Mouse (Mus musculus) forebrain, embryonic 11.5 days (tissue): Measurements from ENCODE around the gene Kdm2b. TPM values are rescaled to one million over a fixed set of nuclear protein-coding genes. Genes with fewer than 3 reads are reported as not detected.

Experiments
- ATAC-seq: fragments of 200-750 bp; cut with Nextera tagmentation; replicated peaks from 2 replicates; pipeline ENCODE4 v1.8.0; 2017; ENCODE audit warnings: moderate TSS enrichment; ENCODE audit not compliant: low FRiP score
- DNase-seq: peaks from one replicate; pipeline ENCODE4 v3.0.0-alpha.2; 2017; ENCODE audit warnings: low spot score
- H3K27ac ChIP-seq: fragments of 300-500 bp; sonication (generic); 2 replicates; pipeline ENCODE4 v1.5.1; 2014; ENCODE audit warnings: low read depth, low read length
- H3K27me3 ChIP-seq: fragments of 300-500 bp; sonication (generic); 2 replicates; pipeline ENCODE4 v1.6.1; 2014; ENCODE audit warnings: mild to moderate bottlenecking, low read length, mixed read lengths; ENCODE audit not compliant: control insufficient read depth, insufficient read depth
- H3K36me3 ChIP-seq: fragments of 300-500 bp; sonication (generic); 2 replicates; pipeline ENCODE4 v1.6.1; 2014; ENCODE audit warnings: mild to moderate bottlenecking, low read length, moderate library complexity, mixed read lengths; ENCODE audit not compliant: control insufficient read depth, insufficient read depth
- H3K4me1 ChIP-seq: fragments of 300-500 bp; sonication (generic); replicated peaks from 2 replicates; pipeline ENCODE4 v1.6.1; 2014; ENCODE audit warnings: low read length, mixed read lengths; ENCODE audit not compliant: control insufficient read depth, insufficient read depth
- H3K4me2 ChIP-seq: fragments of 300-500 bp; sonication (generic); 2 replicates; pipeline ENCODE4 v1.6.1; 2014; ENCODE audit warnings: low read depth, mild to moderate bottlenecking, low read length, moderate library complexity, mixed read lengths; ENCODE audit not compliant: severe bottlenecking
- H3K4me3 ChIP-seq: fragments of 300-500 bp; sonication (generic); 2 replicates; pipeline ENCODE4 v1.5.1; 2014; ENCODE audit warnings: low read depth, low read length
- H3K9ac ChIP-seq: fragments of 300-500 bp; sonication (generic); 2 replicates; pipeline ENCODE4 v1.6.1; 2014; ENCODE audit warnings: low read length
- H3K9me3 ChIP-seq: fragments of 300-500 bp; sonication (generic); 2 replicates; pipeline ENCODE4 v1.6.1; 2016; ENCODE audit warnings: low read length, mixed read lengths; ENCODE audit not compliant: control insufficient read depth
- WGBS: fragments of 180-500 bp; shearing (Covaris S2); extraction: QIAGEN DNeasy Blood & Tissue Kit; methylation state at CpG from one replicate; pipeline ENCODE4 v1.1.7; 2014; 5-methylcytosine and 5-hydroxymethylcytosine counted together
- polyA plus RNA-seq: library from polyadenylated mRNA; unstranded; fragments of >200 nt; fragmentation: Nextera tagmentation; extraction: Ambion mirVana; gene quantifications from 2 replicates; pipeline ENCODE4 v1.2.1, GENCODE M21; 2014

The Kdm2b gene
- 78.0 and 92.4 TPM in 2 replicates for polyA plus RNA-seq

DNA sequence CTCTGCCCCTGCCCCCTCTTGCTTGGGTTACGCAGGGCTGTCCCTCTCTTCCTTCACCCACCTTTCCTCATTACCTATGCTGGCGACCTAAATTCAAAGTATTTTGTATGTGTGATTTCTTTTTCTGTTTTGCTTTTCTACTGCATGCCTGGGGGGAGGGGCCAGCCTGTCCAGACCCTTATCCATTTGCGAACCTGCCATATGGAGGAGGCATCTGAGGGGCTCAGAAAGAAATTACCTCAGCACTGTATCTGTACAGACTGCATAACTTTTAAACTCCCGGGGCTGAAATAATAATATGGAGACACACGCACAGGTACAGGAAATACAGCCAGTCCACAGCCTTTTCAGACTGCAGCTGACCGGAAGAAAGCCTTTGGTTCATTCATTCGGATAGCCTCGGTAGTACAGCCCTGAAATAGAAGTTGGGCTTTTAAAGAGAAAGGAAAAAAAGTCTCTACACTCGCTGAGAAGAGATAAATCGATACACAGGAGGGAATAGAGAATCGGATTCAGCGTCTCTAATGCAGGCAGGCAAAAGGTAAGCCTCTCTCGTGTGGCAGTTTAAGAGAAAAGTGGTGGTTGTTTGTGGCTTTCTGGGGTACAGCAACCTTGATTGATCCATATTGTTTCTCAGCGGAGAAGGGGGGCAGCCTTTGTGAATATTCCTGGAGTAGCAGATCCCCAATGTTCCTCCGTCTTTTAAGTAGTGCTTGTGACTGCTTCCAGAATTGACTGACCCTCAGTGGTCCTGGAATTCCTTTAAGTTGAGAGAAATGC, at the start of gene Kdm2b:
Gene Kdm2b, minus strand, starts transcription at position 273 of the 780 bp plus-strand sequence.
- ATAC-seq (peak; percentile 51), DNase-seq (peak; percentile 60)
- under 1% methylated on average over 14 of the region's 15 CpGs for WGBS
- Histone ChIP-seq H3K4me2 (peak within 1 kb of the TSS; percentile 96), H3K27me3 (no peaks in the 10 kb centered on the region), H3K9me3 (no peaks in the 10 kb centered on the region), H3K36me3 (no peaks in the 10 kb centered on the region), H3K9ac (peak within 1 kb of the TSS; percentile 71), H3K27ac (peak within 1 kb of the TSS; percentile 60), H3K4me3 (peak within 1 kb of the TSS; percentile 46), H3K4me1 (peaks cover 43% of the 10 kb centered on the region)

DNA sequence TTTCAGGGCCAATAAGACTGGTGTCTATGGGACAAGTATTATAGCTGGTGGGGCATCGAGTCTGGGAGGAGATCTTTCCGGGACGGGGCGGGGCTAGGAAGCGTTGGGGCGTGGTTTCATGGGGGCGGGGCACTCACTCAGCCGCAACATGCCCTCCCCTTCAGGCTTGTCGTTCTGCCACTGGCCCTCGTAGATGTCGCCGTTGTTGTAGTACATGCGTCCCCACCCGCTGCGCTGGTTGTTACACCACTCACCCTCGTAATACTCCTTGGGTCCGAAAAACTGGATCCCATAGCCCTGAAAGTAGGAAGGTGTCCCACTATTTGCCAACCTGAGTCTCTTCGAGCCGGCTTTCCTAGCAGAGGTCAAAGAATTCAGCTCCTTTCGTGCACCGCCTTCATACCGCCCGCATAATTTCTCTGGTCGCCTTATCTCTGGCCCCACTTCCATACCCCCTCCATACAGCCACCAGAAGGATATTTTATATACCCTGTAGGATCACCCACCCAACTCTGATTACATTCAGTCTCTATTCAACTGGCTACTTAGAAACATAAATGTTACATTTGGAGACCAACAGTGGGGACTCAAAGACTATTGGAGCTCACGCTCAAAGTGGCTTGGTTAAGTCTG, 49.6 kb upstream of the Kdm2b start:
- Histone ChIP-seq H3K27me3 (no peaks in the 10 kb centered on the region), H3K4me2 (peak overlapping the region; percentile 51), H3K36me3 (no peaks in the 10 kb centered on the region), H3K27ac (no peak overlapping the region), H3K4me1 (no peaks in the 10 kb centered on the region), H3K9ac (no peak overlapping the region), H3K4me3 (peak overlapping the region; percentile 11), H3K9me3 (no peaks in the 10 kb centered on the region)
- peak; percentile 77 for DNase-seq
- ATAC-seq = no peak
- 4% methylated on average over 25 of the region's 25 CpGs for WGBS

DNA sequence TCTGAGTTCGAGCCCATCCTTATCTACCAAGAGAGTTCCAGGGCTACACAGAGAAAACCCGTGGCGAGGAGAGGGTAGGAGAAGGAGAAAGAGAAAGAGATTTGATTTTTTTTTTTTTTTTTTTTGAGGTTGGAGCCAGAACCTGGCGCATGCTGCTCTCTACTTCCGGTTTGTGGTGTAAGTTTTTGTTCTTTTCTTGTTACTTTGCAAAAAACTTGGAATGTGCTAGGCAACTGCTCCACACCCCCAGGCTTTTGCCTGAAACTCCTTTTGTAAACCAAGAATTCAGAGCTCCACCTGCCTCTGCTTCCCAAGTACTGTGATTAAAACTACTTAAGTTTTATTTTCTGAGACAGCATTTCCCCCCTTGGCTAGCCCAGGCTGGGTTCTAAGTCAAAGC, 48.5 kb upstream of the Kdm2b start:
- Histone ChIP-seq H3K27me3 (no peaks in the 10 kb centered on the region), H3K4me3 (no peak overlapping the region), H3K36me3 (no peaks in the 10 kb centered on the region), H3K9ac (no peak overlapping the region), H3K9me3 (no peaks in the 10 kb centered on the region), H3K4me1 (no peaks in the 10 kb centered on the region), H3K27ac (no peak overlapping the region), H3K4me2 (no peak overlapping the region)
- WGBS = 95% methylated on average over 5 of the region's 5 CpGs
- ATAC-seq (no peak), DNase-seq (no peak)

DNA sequence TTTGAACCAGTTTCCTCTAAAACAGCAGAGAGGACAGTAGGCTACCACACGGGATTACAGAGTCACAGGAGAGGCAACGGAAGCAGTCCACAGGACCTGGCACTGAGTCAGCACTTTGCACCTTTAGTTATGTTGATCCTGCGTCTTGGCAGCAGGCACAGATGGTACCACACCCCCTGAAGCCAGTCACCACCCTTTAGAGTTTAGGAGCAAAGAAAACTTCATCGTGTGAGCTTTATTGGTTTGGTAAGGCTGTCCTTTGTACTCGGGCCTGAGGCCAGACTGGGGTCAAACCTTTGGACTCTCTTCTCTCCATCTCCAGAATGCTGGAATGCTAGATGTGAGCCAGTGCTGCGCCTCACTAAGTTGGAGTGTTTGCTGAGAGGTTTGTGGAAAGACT, 45.9 kb upstream of the Kdm2b start:
- DNase-seq (no peak), ATAC-seq (no peak)
- Histone ChIP-seq H3K4me3 (no peak overlapping the region), H3K9me3 (no peaks in the 10 kb centered on the region), H3K27ac (no peak overlapping the region), H3K4me1 (no peaks in the 10 kb centered on the region), H3K9ac (no peak overlapping the region), H3K36me3 (no peaks in the 10 kb centered on the region), H3K27me3 (no peaks in the 10 kb centered on the region), H3K4me2 (no peak overlapping the region)
- 44% methylated on average over 6 of the region's 6 CpGs for WGBS

DNA sequence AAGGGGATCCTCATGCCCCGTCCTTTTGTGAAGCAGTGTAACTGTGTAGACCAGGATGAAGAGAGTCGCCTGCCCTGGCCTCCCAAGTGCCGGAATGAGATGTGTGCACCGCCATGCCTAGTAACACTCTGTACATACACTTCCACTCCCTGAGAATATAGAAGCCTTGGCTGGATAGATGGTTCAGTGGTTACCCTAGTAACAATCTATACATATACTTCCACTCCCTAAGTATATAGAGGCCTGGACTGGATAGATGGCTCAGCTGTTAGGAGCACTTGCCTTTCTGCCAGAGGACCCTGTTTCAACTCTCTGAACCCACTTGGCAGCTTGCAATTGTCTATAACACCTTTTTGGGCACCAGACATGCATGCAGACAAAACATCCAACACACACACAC, 45.5 kb upstream of the Kdm2b start:
- H3K4me2 ChIP-seq = no peak overlapping the region
- H3K4me3 ChIP-seq = no peak overlapping the region
- no peaks in the 10 kb centered on the region for H3K36me3 ChIP-seq
- no peaks in the 10 kb centered on the region for H3K27me3 ChIP-seq
- DNase-seq = no peak
- H3K27ac ChIP-seq = no peak overlapping the region
- H3K4me1 ChIP-seq = no peaks in the 10 kb centered on the region
- WGBS = 91% methylated on average over 4 of the region's 4 CpGs
- H3K9me3 ChIP-seq = no peaks in the 10 kb centered on the region
- H3K9ac ChIP-seq = no peak overlapping the region
- ATAC-seq = no peak

DNA sequence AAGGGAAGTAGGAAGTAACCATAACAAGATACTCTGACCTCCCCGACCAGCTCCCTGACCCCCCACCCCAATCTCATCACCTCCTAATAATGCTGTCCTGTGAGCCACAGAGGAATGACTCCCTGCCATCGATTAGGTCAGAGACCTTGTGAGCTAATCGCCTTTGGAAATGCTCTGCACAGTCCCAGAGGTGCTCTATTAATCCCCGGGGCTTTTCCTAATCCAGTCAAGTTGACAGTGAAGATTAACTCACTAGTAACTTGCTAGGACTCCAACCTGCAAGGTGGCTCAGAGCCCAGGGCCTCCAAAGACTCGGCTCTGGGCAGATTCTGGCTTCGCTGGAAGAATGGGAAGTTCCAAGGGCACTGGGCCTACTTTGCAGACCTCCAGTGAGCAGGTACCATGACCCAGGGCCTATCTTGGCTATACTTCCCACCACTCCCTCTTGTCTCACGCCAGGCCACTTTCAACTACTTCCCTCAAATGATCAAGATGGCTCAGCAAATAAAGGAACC, 44.1 kb upstream of the Kdm2b start:
- Histone ChIP-seq H3K36me3 (no peaks in the 10 kb centered on the region), H3K27me3 (no peaks in the 10 kb centered on the region), H3K4me3 (no peak overlapping the region), H3K9ac (no peak overlapping the region), H3K4me1 (no peaks in the 10 kb centered on the region), H3K27ac (no peak overlapping the region), H3K9me3 (no peaks in the 10 kb centered on the region), H3K4me2 (no peak overlapping the region)
- 71% methylated on average over 7 of the region's 7 CpGs for WGBS
- ATAC-seq = no peak
- DNase-seq = no peak

DNA sequence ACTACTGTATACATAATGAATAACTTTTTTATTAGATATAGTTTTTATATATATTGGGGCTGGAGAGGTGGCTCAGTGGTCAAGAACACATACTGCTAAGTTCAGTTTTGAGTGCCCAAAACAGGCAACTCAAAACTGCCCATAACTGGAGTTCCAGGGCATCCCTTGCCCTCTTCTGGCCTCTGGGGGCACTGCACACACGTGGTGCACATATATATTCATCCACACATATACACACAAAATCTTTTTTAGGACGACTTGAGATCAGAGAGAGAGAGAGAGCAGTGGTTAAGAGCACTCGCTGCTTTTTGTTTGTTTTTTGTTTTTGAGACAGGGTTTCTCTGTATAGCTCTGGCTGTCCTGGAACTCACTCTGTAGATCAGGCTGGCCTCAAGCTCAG, 41.7 kb upstream of the Kdm2b start:
- no peak for DNase-seq
- no peaks in the 10 kb centered on the region for H3K4me1 ChIP-seq
- H3K9ac ChIP-seq = no peak overlapping the region
- no peaks in the 10 kb centered on the region for H3K36me3 ChIP-seq
- ATAC-seq = no peak
- 92% methylated on average over 3 of the region's 3 CpGs for WGBS
- no peaks in the 10 kb centered on the region for H3K9me3 ChIP-seq
- no peak overlapping the region for H3K4me3 ChIP-seq
- H3K4me2 ChIP-seq = no peak overlapping the region
- H3K27me3 ChIP-seq = no peaks in the 10 kb centered on the region
- H3K27ac ChIP-seq = no peak overlapping the region

DNA sequence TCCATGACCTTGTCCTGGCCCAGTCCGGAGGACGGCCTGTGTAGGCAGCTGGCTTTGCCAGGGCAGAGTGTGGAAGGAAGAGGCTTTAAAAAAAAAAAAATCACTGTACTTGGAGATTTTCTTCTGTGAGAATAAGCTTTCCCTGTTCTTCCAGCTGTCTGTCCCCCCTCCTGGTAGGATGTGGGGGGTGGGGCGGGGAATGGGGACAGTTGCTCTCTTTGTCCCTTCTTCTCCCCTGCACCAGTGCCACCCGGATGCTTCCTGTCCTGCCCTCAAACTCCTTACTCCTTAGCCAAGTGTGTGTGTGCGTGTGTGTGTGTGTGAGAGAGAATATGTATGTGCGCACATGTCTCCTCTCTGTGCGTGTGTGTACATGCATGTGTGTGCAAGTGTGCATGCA, 40.1 kb upstream of the Kdm2b start:
- no peak overlapping the region for H3K4me3 ChIP-seq
- ATAC-seq = no peak
- H3K27ac ChIP-seq = no peak overlapping the region
- 81% methylated on average over 7 of the region's 7 CpGs for WGBS
- no peak overlapping the region for H3K4me2 ChIP-seq
- H3K4me1 ChIP-seq = no peaks in the 10 kb centered on the region
- no peak for DNase-seq
- H3K27me3 ChIP-seq = no peaks in the 10 kb centered on the region
- H3K9me3 ChIP-seq = no peaks in the 10 kb centered on the region
- no peak overlapping the region for H3K9ac ChIP-seq
- H3K36me3 ChIP-seq = no peaks in the 10 kb centered on the region
